Mouse (Mus musculus): ENCODE results near the gene Sprr2e. TPM values are rescaled to one million over a fixed set of nuclear protein-coding genes. Genes with fewer than 3 reads are reported as not detected.

Gene Sprr2e
- not detected in 2 replicates for polyA plus RNA-seq (2014; fragmentation: Nextera tagmentation; extraction: Ambion mirVana)

DNA sequence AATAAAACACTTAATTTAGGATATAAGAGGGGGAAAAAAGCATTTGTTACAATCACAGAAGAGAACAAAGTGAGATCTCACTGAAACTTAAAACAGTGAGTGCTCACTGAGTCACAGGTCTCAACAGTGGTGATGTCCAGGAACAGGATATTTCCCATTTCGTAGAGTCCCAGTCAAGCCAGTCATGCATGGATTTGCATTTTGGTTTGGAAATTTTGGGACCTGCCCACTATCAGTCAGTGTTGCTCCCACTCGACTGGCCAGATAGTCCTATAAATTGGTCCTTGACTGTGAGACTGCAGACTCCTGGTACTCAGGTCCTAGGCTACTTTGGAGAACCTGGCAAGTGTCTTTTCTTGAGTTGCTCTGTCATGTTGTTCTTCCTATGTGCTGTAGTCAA, at the start of gene Sprr2e:
TSS of gene Sprr2e (plus strand) at position 301 of the 400 bp plus-strand sequence.
- H3K4me1 ChIP-seq (replicated peaks; ENCODE audit: control insufficient read depth, insufficient read depth, low read length) = no peaks in the 10 kb centered on the region
- ATAC-seq (replicated peaks; ENCODE audit: low FRiP score, low TSS enrichment, low read depth) = no peak
- H3K27ac ChIP-seq (ENCODE audit: low read depth) = no peak within 1 kb of the TSS
- H3K4me2 ChIP-seq (ENCODE audit: low read length) = no peak within 1 kb of the TSS
- H3K9ac ChIP-seq (ENCODE audit: low read length) = no peak within 1 kb of the TSS
- H3K27me3 ChIP-seq (replicated peaks; ENCODE audit: control insufficient read depth, insufficient read depth, low read length) = no peaks in the 10 kb centered on the region
- no peak within 1 kb of the TSS for H3K4me3 ChIP-seq (ENCODE audit: low read depth, low read length)
- H3K36me3 ChIP-seq (ENCODE audit: control insufficient read depth, insufficient read depth, low read length) = no peaks in the 10 kb centered on the region
- H3K9me3 ChIP-seq (ENCODE audit: control insufficient read depth, low read length) = no peaks in the 10 kb centered on the region
- 76% methylated on average over 2 of the region's 2 CpGs for WGBS
- DNase-seq (ENCODE audit: low spot score) = no peak

DNA sequence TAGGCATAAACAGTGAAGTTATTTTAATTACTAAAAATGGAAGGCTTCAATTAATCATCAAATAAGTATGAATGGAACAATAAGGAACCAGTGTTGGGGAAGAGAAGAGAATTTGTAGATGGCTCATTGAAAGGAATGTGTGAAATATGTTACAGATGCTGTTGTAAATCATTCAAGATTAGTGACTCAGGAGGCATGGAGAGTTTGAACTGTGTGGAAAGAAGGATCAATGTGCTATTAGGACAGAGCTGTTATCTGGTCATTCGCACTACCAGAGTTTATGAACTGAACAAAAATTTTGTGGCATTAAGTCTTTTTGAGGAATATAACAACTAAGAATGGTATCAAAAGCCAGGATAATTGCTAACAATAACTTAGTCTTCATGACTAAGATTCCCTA, 44.5 kb upstream of the Sprr2e start:
- Histone ChIP-seq H3K4me1 (replicated peaks; ENCODE audit: control insufficient read depth, insufficient read depth, low read length) (no peaks in the 10 kb centered on the region), H3K9ac (ENCODE audit: low read length) (no peak overlapping the region), H3K36me3 (ENCODE audit: control insufficient read depth, insufficient read depth, low read length) (no peaks in the 10 kb centered on the region), H3K4me2 (ENCODE audit: low read length) (no peak overlapping the region), H3K4me3 (ENCODE audit: low read depth, low read length) (no peak overlapping the region), H3K9me3 (ENCODE audit: control insufficient read depth, low read length) (no peaks in the 10 kb centered on the region), H3K27ac (ENCODE audit: low read depth) (no peak overlapping the region), H3K27me3 (replicated peaks; ENCODE audit: control insufficient read depth, insufficient read depth, low read length) (no peaks in the 10 kb centered on the region)
- DNase-seq (ENCODE audit: low spot score) (no peak), ATAC-seq (replicated peaks; ENCODE audit: low FRiP score, low TSS enrichment, low read depth) (no peak)
- WGBS = 59% methylated on average over 1 of the region's 1 CpGs

DNA sequence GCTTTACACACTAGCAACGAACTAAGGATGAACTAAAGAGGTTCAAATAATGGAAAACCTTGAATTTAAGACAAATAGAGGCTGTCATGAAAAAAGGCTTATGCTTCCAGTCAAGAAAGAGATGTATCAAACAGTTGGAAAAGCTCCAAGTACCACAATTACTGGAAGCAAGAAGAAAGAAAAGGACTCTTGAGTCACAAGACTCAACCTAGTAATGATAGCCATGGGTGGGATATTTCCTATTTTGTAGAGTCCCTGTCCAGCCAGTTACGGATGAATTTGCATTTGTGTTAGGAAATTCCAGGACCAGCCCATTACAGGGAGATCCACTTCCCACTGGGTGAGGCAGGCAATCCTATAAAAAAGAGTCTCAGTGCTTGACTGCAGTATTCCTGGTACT, 35.6 kb upstream of the Sprr2e start, which contains the start of gene Sprr2b:
TSS of gene Sprr2b (plus strand) at position 301 of the 400 bp plus-strand sequence.
- H3K9ac ChIP-seq (ENCODE audit: low read length) = no peak within 1 kb of the TSS
- ATAC-seq (replicated peaks; ENCODE audit: low FRiP score, low TSS enrichment, low read depth) = no peak
- no peak within 1 kb of the TSS for H3K4me3 ChIP-seq (ENCODE audit: low read depth, low read length)
- no peaks in the 10 kb centered on the region for H3K27me3 ChIP-seq (replicated peaks; ENCODE audit: control insufficient read depth, insufficient read depth, low read length)
- WGBS = 82% methylated on average over 2 of the region's 2 CpGs
- no peak for DNase-seq (ENCODE audit: low spot score)
- H3K9me3 ChIP-seq (ENCODE audit: control insufficient read depth, low read length) = no peaks in the 10 kb centered on the region
- H3K4me1 ChIP-seq (replicated peaks; ENCODE audit: control insufficient read depth, insufficient read depth, low read length) = no peaks in the 10 kb centered on the region
- no peak within 1 kb of the TSS for H3K4me2 ChIP-seq (ENCODE audit: low read length)
- no peak within 1 kb of the TSS for H3K27ac ChIP-seq (ENCODE audit: low read depth)
- H3K36me3 ChIP-seq (ENCODE audit: control insufficient read depth, insufficient read depth, low read length) = no peaks in the 10 kb centered on the region

DNA sequence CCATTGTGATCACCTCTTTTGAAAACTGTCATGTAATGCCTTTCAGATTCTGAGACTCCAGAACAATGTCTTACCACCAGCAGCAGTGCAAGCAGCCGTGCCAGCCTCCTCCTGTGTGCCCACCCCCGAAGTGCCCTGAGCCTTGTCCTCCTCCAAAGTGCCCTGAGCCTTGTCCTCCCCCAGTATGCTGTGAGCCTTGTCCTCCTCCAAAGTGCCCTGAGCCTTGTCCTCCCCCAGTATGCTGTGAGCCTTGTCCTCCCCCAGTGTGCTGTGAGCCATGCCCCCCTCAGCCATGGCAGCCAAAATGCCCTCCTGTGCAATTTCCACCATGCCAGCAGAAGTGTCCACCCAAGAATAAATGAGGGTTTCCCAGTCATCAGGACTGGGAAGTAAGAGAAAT, 34.6 kb upstream of the Sprr2e start:
- Histone ChIP-seq H3K4me1 (replicated peaks; ENCODE audit: control insufficient read depth, insufficient read depth, low read length) (no peaks in the 10 kb centered on the region), H3K27ac (ENCODE audit: low read depth) (no peak overlapping the region), H3K9me3 (ENCODE audit: control insufficient read depth, low read length) (no peaks in the 10 kb centered on the region), H3K4me3 (ENCODE audit: low read depth, low read length) (no peak overlapping the region), H3K9ac (ENCODE audit: low read length) (no peak overlapping the region), H3K27me3 (replicated peaks; ENCODE audit: control insufficient read depth, insufficient read depth, low read length) (no peaks in the 10 kb centered on the region), H3K36me3 (ENCODE audit: control insufficient read depth, insufficient read depth, low read length) (no peaks in the 10 kb centered on the region), H3K4me2 (ENCODE audit: low read length) (no peak overlapping the region)
- WGBS = 80% methylated on average over 2 of the region's 2 CpGs
- ATAC-seq (replicated peaks; ENCODE audit: low FRiP score, low TSS enrichment, low read depth) (no peak), DNase-seq (ENCODE audit: low spot score) (no peak)

DNA sequence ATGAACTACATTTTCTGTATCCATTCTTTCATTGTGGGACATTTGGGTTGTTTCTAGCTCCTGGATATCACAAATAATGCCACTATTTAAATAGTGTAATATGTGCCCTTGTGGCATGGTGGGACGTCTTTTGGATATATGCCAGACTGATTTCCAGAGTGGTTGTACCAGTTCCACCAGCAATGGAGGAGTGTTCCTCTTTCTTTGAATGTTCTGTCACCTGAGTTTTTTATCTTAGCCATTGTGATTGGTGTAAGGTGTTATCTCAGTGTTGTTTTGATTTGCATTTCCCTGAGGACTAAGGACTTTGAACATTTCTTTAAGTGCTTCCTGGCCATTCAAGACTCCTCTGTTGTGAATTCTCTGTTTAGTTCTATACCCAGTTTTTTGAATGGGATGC, 15.7 kb upstream of the Sprr2e start:
- no peaks in the 10 kb centered on the region for H3K27me3 ChIP-seq (replicated peaks; ENCODE audit: control insufficient read depth, insufficient read depth, low read length)
- H3K9ac ChIP-seq (ENCODE audit: low read length) = no peak overlapping the region
- no peak overlapping the region for H3K4me2 ChIP-seq (ENCODE audit: low read length)
- H3K27ac ChIP-seq (ENCODE audit: low read depth) = no peak overlapping the region
- no peaks in the 10 kb centered on the region for H3K36me3 ChIP-seq (ENCODE audit: control insufficient read depth, insufficient read depth, low read length)
- H3K9me3 ChIP-seq (ENCODE audit: control insufficient read depth, low read length) = no peaks in the 10 kb centered on the region
- no peaks in the 10 kb centered on the region for H3K4me1 ChIP-seq (replicated peaks; ENCODE audit: control insufficient read depth, insufficient read depth, low read length)
- ATAC-seq (replicated peaks; ENCODE audit: low FRiP score, low TSS enrichment, low read depth) = no peak
- DNase-seq (ENCODE audit: low spot score) = no peak
- no peak overlapping the region for H3K4me3 ChIP-seq (ENCODE audit: low read depth, low read length)
- 68% methylated on average over 1 of the region's 1 CpGs for WGBS

DNA sequence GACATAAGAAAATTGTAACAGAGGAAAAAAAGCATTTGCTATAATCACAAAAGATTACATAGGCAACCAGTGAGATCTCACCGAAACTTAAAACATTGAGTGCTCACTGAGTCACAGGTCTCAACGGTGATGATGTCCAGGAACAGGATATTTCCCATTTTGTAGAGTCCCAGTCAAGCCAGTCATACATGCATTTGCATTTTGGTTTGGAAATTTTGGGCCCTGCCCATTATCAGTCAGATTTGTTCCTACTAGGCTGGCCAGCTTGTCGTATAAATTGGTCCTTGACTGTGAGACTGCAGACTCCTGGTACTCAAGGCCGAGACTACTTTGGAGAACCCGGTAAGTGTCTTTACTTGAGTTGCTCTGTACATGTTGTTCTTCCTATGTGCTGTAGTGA, 13.1 kb upstream of the Sprr2e start, which contains the start of gene Sprr2d:
TSS of gene Sprr2d (plus strand) at position 301 of the 400 bp plus-strand sequence.
- WGBS = 87% methylated on average over 5 of the region's 5 CpGs
- Histone ChIP-seq H3K9me3 (ENCODE audit: control insufficient read depth, low read length) (no peaks in the 10 kb centered on the region), H3K9ac (ENCODE audit: low read length) (no peak within 1 kb of the TSS), H3K4me2 (ENCODE audit: low read length) (no peak within 1 kb of the TSS), H3K36me3 (ENCODE audit: control insufficient read depth, insufficient read depth, low read length) (no peaks in the 10 kb centered on the region), H3K27ac (ENCODE audit: low read depth) (no peak within 1 kb of the TSS), H3K4me1 (replicated peaks; ENCODE audit: control insufficient read depth, insufficient read depth, low read length) (no peaks in the 10 kb centered on the region), H3K27me3 (replicated peaks; ENCODE audit: control insufficient read depth, insufficient read depth, low read length) (no peaks in the 10 kb centered on the region), H3K4me3 (ENCODE audit: low read depth, low read length) (no peak within 1 kb of the TSS)
- no peak for ATAC-seq (replicated peaks; ENCODE audit: low FRiP score, low TSS enrichment, low read depth)
- DNase-seq (ENCODE audit: low spot score) = no peak

DNA sequence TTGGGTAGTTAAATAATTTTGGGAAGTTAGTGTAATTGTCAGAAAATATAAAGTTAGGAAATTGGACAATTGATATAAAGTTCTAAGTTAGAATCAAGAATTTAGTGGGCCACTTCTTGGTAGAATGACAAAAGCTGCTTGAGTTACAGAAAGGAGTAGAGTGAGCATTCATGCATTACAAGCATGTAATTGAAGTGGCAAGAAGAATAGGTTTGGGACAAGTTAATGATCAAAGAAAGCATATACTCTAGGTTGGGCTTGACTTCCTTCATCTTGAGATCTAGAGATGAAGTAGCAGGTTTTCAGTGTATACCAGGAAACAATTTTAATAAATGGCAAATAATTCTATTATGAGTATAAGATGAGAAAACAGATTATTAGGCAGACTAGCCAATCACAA, 9.7 kb downstream of the Sprr2e start:
- Histone ChIP-seq H3K27me3 (replicated peaks; ENCODE audit: control insufficient read depth, insufficient read depth, low read length) (no peaks in the 10 kb centered on the region), H3K4me2 (ENCODE audit: low read length) (no peak overlapping the region), H3K4me3 (ENCODE audit: low read depth, low read length) (no peak overlapping the region), H3K4me1 (replicated peaks; ENCODE audit: control insufficient read depth, insufficient read depth, low read length) (no peaks in the 10 kb centered on the region), H3K27ac (ENCODE audit: low read depth) (no peak overlapping the region), H3K9ac (ENCODE audit: low read length) (no peak overlapping the region), H3K9me3 (ENCODE audit: control insufficient read depth, low read length) (no peaks in the 10 kb centered on the region), H3K36me3 (ENCODE audit: control insufficient read depth, insufficient read depth, low read length) (no peaks in the 10 kb centered on the region)
- no peak for DNase-seq (ENCODE audit: low spot score)
- ATAC-seq (replicated peaks; ENCODE audit: low FRiP score, low TSS enrichment, low read depth) = no peak

DNA sequence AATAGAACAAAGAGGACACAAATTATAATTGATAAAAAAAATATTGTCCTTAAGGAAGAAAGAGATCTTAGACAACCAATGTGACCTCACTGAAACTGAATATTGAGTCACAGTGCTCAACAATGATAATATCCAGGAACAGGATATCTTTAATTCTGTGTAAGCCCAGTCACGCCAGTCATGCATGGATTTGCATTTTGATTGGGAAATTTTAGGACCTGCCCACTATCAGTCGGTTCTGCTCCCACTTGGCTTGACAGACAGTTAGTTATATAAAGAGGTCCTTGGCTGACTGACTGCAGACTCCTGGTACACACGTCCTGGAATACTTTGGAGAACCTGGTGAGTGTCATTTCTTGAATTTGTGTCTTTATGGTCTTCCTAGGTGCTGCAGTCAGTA, 12.9 kb downstream of the Sprr2e start, which contains the start of gene Sprr2f:
TSS of gene Sprr2f (plus strand) at position 301 of the 400 bp plus-strand sequence.
- Histone ChIP-seq H3K9ac (ENCODE audit: low read length) (no peak within 1 kb of the TSS), H3K4me1 (replicated peaks; ENCODE audit: control insufficient read depth, insufficient read depth, low read length) (no peaks in the 10 kb centered on the region), H3K4me2 (ENCODE audit: low read length) (no peak within 1 kb of the TSS), H3K27me3 (replicated peaks; ENCODE audit: control insufficient read depth, insufficient read depth, low read length) (no peaks in the 10 kb centered on the region), H3K9me3 (ENCODE audit: control insufficient read depth, low read length) (no peaks in the 10 kb centered on the region), H3K27ac (ENCODE audit: low read depth) (no peak within 1 kb of the TSS), H3K36me3 (ENCODE audit: control insufficient read depth, insufficient read depth, low read length) (no peaks in the 10 kb centered on the region), H3K4me3 (ENCODE audit: low read depth, low read length) (no peak within 1 kb of the TSS)
- DNase-seq (ENCODE audit: low spot score) (no peak), ATAC-seq (replicated peaks; ENCODE audit: low FRiP score, low TSS enrichment, low read depth) (no peak)
- WGBS = 58% methylated on average over 3 of the region's 3 CpGs

DNA sequence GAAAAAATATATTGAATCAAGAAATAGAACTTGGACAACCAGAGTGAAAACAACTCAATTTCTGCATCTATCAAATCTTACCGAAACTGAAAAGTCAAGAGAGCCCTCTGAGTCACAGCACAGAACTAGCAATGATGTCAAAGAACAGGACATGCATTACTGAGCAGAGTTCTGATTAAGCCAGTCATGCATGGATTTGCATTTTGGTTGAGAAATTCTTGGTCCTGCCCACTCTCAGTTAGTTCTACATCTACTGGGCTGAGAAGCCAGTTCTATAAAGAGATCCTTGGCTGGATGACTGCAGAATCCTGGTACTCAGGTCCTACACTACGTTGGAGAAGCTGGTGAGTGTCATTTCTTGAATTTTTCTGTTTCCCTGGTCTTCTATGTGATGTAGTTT, 21.7 kb downstream of the Sprr2e start:
- 89% methylated on average over 2 of the region's 2 CpGs for WGBS
- ATAC-seq (replicated peaks; ENCODE audit: low FRiP score, low TSS enrichment, low read depth) (no peak), DNase-seq (ENCODE audit: low spot score) (no peak)
- no peaks in the 10 kb centered on the region for H3K9me3 ChIP-seq (ENCODE audit: control insufficient read depth, low read length)
- no peaks in the 10 kb centered on the region for H3K4me1 ChIP-seq (replicated peaks; ENCODE audit: control insufficient read depth, insufficient read depth, low read length)
- H3K9ac ChIP-seq (ENCODE audit: low read length) = no peak overlapping the region
- no peak overlapping the region for H3K4me2 ChIP-seq (ENCODE audit: low read length)
- H3K27ac ChIP-seq (ENCODE audit: low read depth) = no peak overlapping the region
- no peak overlapping the region for H3K4me3 ChIP-seq (ENCODE audit: low read depth, low read length)
- H3K36me3 ChIP-seq (ENCODE audit: control insufficient read depth, insufficient read depth, low read length) = no peaks in the 10 kb centered on the region
- no peaks in the 10 kb centered on the region for H3K27me3 ChIP-seq (replicated peaks; ENCODE audit: control insufficient read depth, insufficient read depth, low read length)
